Mouse (Mus musculus): Measurements from ENCODE around the gene Dnali1. TPM values are rescaled to one million over a fixed set of nuclear protein-coding genes. Genes with fewer than 3 reads are reported as not detected.
A peak's percentile ranks its signal among the peaks of the same experiment; 100 is the strongest.

Gene Dnali1
- polyA plus RNA-seq, 1 experiment from 2014 or later = not detected

- 70% methylated on average over 2 of the region's 2 CpGs for WGBS
Measured at GRCm38 (mm10) chr4:125078698-125079097, 13.2 kb upstream of the Dnali1 start.

GRCm38 (mm10) chr4:125077700-125078099 is 12.2 kb upstream of the Dnali1 start:
- no peaks in the 10 kb centered on the region for H3K9me3 ChIP-seq
- H3K4me3 ChIP-seq (replicated peaks) = no peak overlapping the region
- no peak overlapping the region for H3K4me2 ChIP-seq (replicated peaks)
- WGBS = 71% methylated on average over 2 of the region's 2 CpGs
- no peaks in the 10 kb centered on the region for H3K27me3 ChIP-seq (replicated peaks)
- H3K27ac ChIP-seq = no peak overlapping the region
- H3K4me1 ChIP-seq (replicated peaks) = no peaks in the 10 kb centered on the region
- no peak overlapping the region for H3K9ac ChIP-seq
- peaks cover 16% of the 10 kb centered on the region for H3K36me3 ChIP-seq
- ATAC-seq = peak; percentile 81

More at GRCm38 (mm10) chr4:125078698-125079097, 13.2 kb upstream of the Dnali1 start:
- H3K9me3 ChIP-seq = no peaks in the 10 kb centered on the region
- no peak overlapping the region for H3K9ac ChIP-seq
- H3K36me3 ChIP-seq = peaks cover 8% of the 10 kb centered on the region; the same call in 1 of the 2 replicates
- no peaks in the 10 kb centered on the region for H3K27me3 ChIP-seq (replicated peaks)
- no peaks in the 10 kb centered on the region for H3K4me1 ChIP-seq (replicated peaks)
- ATAC-seq = peak; percentile 56
- H3K27ac ChIP-seq = no peak overlapping the region
- H3K4me3 ChIP-seq (replicated peaks) = no peak overlapping the region
- no peak overlapping the region for H3K4me2 ChIP-seq (replicated peaks)

GRCm38 (mm10) chr4:125066490-125067370 is 1.2 kb upstream of the Dnali1 start, which contains the start of gene Snip1:
TSS of gene Snip1 (plus strand) at chr4:125066672.
- Histone ChIP-seq H3K9me3 (no peaks in the 10 kb centered on the region), H3K4me1 (replicated peaks) (peaks cover 11% of the 10 kb centered on the region; the same call in 1 of the 2 replicates), H3K4me3 (replicated peaks) (peak within 1 kb of the TSS; percentile 87), H3K4me2 (replicated peaks) (peak within 1 kb of the TSS; percentile 82), H3K27me3 (replicated peaks) (no peaks in the 10 kb centered on the region), H3K9ac (peak within 1 kb of the TSS; percentile 89), H3K36me3 (peaks cover 19% of the 10 kb centered on the region), H3K27ac (peak within 1 kb of the TSS; percentile 60; the same call in 1 of the 2 replicates)
- peak; percentile 96 for ATAC-seq
- WGBS = under 1% methylated on average over 78 of the region's 78 CpGs

- Histone ChIP-seq H3K4me1 (replicated peaks) (peaks cover 11% of the 10 kb centered on the region; the same call in 1 of the 2 replicates), H3K4me2 (replicated peaks) (no peak overlapping the region), H3K27me3 (replicated peaks) (no peaks in the 10 kb centered on the region), H3K4me3 (replicated peaks) (no peak overlapping the region), H3K36me3 (peaks cover 3% of the 10 kb centered on the region; the same call in 1 of the 2 replicates), H3K9ac (no peak overlapping the region), H3K9me3 (no peaks in the 10 kb centered on the region), H3K27ac (no peak overlapping the region)
- 70% methylated on average over 8 of the region's 8 CpGs for WGBS
- ATAC-seq = no peak
Measured at GRCm38 (mm10) chr4:125063829-125064228, 1.7 kb downstream of the Dnali1 start.

GRCm38 (mm10) chr4:125059025-125059424 is 6.5 kb downstream of the Dnali1 start:
- no peak overlapping the region for H3K4me3 ChIP-seq (replicated peaks)
- ATAC-seq = peak; percentile 81
- peak overlapping the region; percentile 51 for H3K4me2 ChIP-seq (replicated peaks)
- H3K9me3 ChIP-seq = no peaks in the 10 kb centered on the region
- no peaks in the 10 kb centered on the region for H3K4me1 ChIP-seq (replicated peaks)
- H3K27me3 ChIP-seq (replicated peaks) = no peaks in the 10 kb centered on the region
- H3K27ac ChIP-seq = no peak overlapping the region
- 2% methylated on average over 8 of the region's 8 CpGs for WGBS
- H3K36me3 ChIP-seq = 0 out of 2 replicates have a peak, but pooled peaks cover 7% of the 10 kb centered on the region
- H3K9ac ChIP-seq = no peak overlapping the region

- Histone ChIP-seq H3K27me3 (replicated peaks) (no peaks in the 10 kb centered on the region), H3K36me3 (0 out of 2 replicates have a peak, but pooled peaks cover 12% of the 10 kb centered on the region), H3K4me1 (replicated peaks) (no peaks in the 10 kb centered on the region), H3K4me3 (replicated peaks) (no peak overlapping the region), H3K27ac (no peak overlapping the region), H3K9ac (no peak overlapping the region), H3K4me2 (replicated peaks) (no peak overlapping the region), H3K9me3 (no peaks in the 10 kb centered on the region)
- WGBS = 56% methylated on average over 5 of the region's 5 CpGs
- ATAC-seq = no peak
Measured at GRCm38 (mm10) chr4:125058033-125058432, 7.5 kb downstream of the Dnali1 start.

GRCm38 (mm10) chr4:125057273-125057672 is 8.2 kb downstream of the Dnali1 start:
- no peak for ATAC-seq
- Histone ChIP-seq H3K4me2 (replicated peaks) (no peak overlapping the region), H3K4me3 (replicated peaks) (no peak overlapping the region), H3K9me3 (no peaks in the 10 kb centered on the region), H3K27me3 (replicated peaks) (no peaks in the 10 kb centered on the region), H3K27ac (no peak overlapping the region), H3K36me3 (peaks cover 16% of the 10 kb centered on the region), H3K4me1 (replicated peaks) (no peaks in the 10 kb centered on the region), H3K9ac (no peak overlapping the region)
- WGBS = 46% methylated on average over 3 of the region's 3 CpGs

GRCm38 (mm10) chr4:125056476-125056875 is 9.0 kb downstream of the Dnali1 start:
- Histone ChIP-seq H3K27me3 (replicated peaks) (no peaks in the 10 kb centered on the region), H3K4me2 (replicated peaks) (no peak overlapping the region), H3K9me3 (no peaks in the 10 kb centered on the region), H3K36me3 (peaks cover 20% of the 10 kb centered on the region), H3K9ac (no peak overlapping the region), H3K27ac (no peak overlapping the region), H3K4me3 (replicated peaks) (no peak overlapping the region), H3K4me1 (replicated peaks) (no peaks in the 10 kb centered on the region)
- WGBS = 97% methylated on average over 4 of the region's 4 CpGs
- no peak for ATAC-seq

- H3K27ac ChIP-seq = no peak overlapping the region
- H3K4me1 ChIP-seq (replicated peaks) = no peaks in the 10 kb centered on the region
- no peaks in the 10 kb centered on the region for H3K9me3 ChIP-seq
- ATAC-seq = no peak
- H3K27me3 ChIP-seq (replicated peaks) = no peaks in the 10 kb centered on the region
- H3K36me3 ChIP-seq = peaks cover 20% of the 10 kb centered on the region
- no peak overlapping the region for H3K9ac ChIP-seq
- no peak overlapping the region for H3K4me2 ChIP-seq (replicated peaks)
- 84% methylated on average over 9 of the region's 9 CpGs for WGBS
- H3K4me3 ChIP-seq (replicated peaks) = no peak overlapping the region
Measured at GRCm38 (mm10) chr4:125055385-125055784, 10.1 kb downstream of the Dnali1 start.

GRCm38 (mm10) chr4:125044454-125044853 is 21.0 kb downstream of the Dnali1 start:
- no peak overlapping the region for H3K4me2 ChIP-seq (replicated peaks)
- no peaks in the 10 kb centered on the region for H3K27me3 ChIP-seq (replicated peaks)
- no peak overlapping the region for H3K27ac ChIP-seq
- H3K9ac ChIP-seq = no peak overlapping the region
- H3K9me3 ChIP-seq = no peaks in the 10 kb centered on the region
- no peaks in the 10 kb centered on the region for H3K4me1 ChIP-seq (replicated peaks)
- ATAC-seq = no peak
- H3K4me3 ChIP-seq (replicated peaks) = no peak overlapping the region
- WGBS = 87% methylated on average over 7 of the region's 7 CpGs
- H3K36me3 ChIP-seq = peaks cover 54% of the 10 kb centered on the region

GRCm38 (mm10) chr4:125034341-125034740 is 31.2 kb downstream of the Dnali1 start:
- ATAC-seq = no peak
- Histone ChIP-seq H3K27me3 (replicated peaks) (no peaks in the 10 kb centered on the region), H3K9me3 (no peaks in the 10 kb centered on the region), H3K36me3 (peaks cover 12% of the 10 kb centered on the region; the same call in 1 of the 2 replicates), H3K4me1 (replicated peaks) (peaks cover 7% of the 10 kb centered on the region), H3K27ac (no peak overlapping the region), H3K4me2 (replicated peaks) (no peak overlapping the region), H3K9ac (no peak overlapping the region), H3K4me3 (replicated peaks) (no peak overlapping the region)
- 85% methylated on average over 4 of the region's 4 CpGs for WGBS

- peaks cover 6% of the 10 kb centered on the region; the same call in 1 of the 2 replicates for H3K36me3 ChIP-seq
- peak overlapping the region; percentile 85 for H3K9ac ChIP-seq
- peak overlapping the region; percentile 29; the same call in 1 of the 2 replicates for H3K27ac ChIP-seq
- peak; percentile 100 for ATAC-seq
- under 1% methylated on average over 50 of the region's 50 CpGs for WGBS
- H3K4me3 ChIP-seq (replicated peaks) = peak overlapping the region; percentile 91
- peaks cover 7% of the 10 kb centered on the region for H3K4me1 ChIP-seq (replicated peaks)
- H3K4me2 ChIP-seq (replicated peaks) = peak overlapping the region; percentile 77
- H3K27me3 ChIP-seq (replicated peaks) = 0 out of 2 replicates have a peak, but pooled peaks cover 3% of the 10 kb centered on the region
- no peaks in the 10 kb centered on the region for H3K9me3 ChIP-seq
Measured at GRCm38 (mm10) chr4:125029891-125030614, 35.5 kb downstream of the Dnali1 start.
